20 mouse cellular contexts compared by ENCODE assay signal in the genomic region with DNA sequence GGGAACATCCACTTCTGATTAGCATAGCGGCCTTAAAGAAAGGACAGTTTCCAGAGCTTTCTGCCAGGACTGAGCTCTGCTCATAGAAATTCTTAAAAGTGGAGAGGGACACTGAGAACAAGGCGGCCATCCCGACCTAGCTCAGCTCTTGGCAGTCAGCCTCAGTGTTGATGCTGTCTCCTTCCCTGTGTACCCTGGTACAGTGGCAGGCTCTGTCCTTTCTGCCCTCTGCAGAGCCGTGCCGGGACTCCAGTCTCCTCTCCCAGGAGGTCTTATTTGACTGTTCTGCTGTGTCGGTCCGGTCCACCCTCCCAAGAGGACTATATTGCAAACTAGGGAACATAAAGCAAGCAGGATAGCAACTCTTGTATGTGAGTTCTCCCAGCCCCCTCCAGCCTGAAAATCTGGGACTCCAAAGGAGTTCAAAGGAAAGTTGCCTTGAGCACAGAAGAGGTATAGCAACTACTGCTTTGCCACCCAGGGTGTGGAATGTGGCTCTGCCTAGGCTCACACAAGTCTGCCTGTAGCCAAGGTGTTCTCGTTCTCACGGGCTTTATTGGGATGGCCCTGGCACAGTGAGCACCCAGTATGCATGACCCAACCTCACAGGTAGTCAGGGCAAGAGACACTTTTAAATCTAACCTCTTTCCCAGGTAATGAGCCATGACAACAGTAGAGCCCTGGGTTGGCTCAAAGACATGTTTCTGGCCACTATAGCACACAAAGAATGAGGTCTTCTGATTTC. TPM values are rescaled to one million over a fixed set of nuclear protein-coding genes. Genes with fewer than 3 reads are reported as not detected.
DNase-seq lines count a peak whose midpoint lies in the region; ATAC-seq and TF ChIP-seq lines count a peak whose summit lies in the region.
"Had no signal": no experiment of that assay in that cellular context is flagged by ENCODE, and none has a peak within 500 bp of the region (broad histone marks: within the 10 kb centered on the region; RNA-seq: fewer than 3 reads in every experiment).

No protein-coding gene starts in this region.

- WGBS in hindbrain, embryonic 14.5 days, result 77% methylated on average over 9 of the region's 9 CpGs
- 75% methylated on average over 9 of the region's 9 CpGs for WGBS in hindbrain, embryonic 10.5 days
- WGBS in midbrain, embryonic 16.5 days, result 69% methylated on average over 9 of the region's 9 CpGs

- no peak overlapping the region for H3K9ac ChIP-seq in hindbrain, embryonic 14.5 days
- H3K9ac ChIP-seq in midbrain, embryonic 16.5 days (ENCODE audit: low read depth, low read length), result no peak overlapping the region
- H3K9ac ChIP-seq: embryonic facial prominence, embryonic 15.5 days; limb, embryonic 12.5 days; liver, embryonic 12.5 days; neural tube, embryonic 12.5 days had no signal

- CTCF ChIA-PET in Patski (lab: Charles Lee), result interaction anchor here (1.2 to 1.6 kb wide), 2 partner anchors 12 to 16 kb away, joined by 3 to 4 read pairs; no protein-coding TSS in a partner anchor

- ATAC-seq in cerebellum, adult (ENCODE audit: insufficient number of reproducible peaks, low FRiP score, low TSS enrichment), result peak; percentile 15; the same call in 1 of the 2 replicates
- ATAC-seq in hindbrain, embryonic 14.5 days (ENCODE audit: low FRiP score), result peak; percentile 27; the same call in 1 of the 2 replicates
- peak; percentile 47 for ATAC-seq in Patski
- no peak for ATAC-seq in midbrain, embryonic 16.5 days
- ATAC-seq: inflammation-experienced regulatory T-cells, adult 6 months; liver, embryonic 12.5 days had no signal

- H3K4me2 ChIP-seq in hindbrain, embryonic 14.5 days (replicated peaks), result no peak overlapping the region
- H3K4me2 ChIP-seq in midbrain, embryonic 16.5 days (ENCODE audit: low read length), result no peak overlapping the region
- H3K4me2 ChIP-seq: embryonic facial prominence, embryonic 15.5 days; limb, embryonic 12.5 days; liver, embryonic 12.5 days; neural tube, embryonic 12.5 days had no signal

- H3K9me3 ChIP-seq in hindbrain, embryonic 14.5 days (ENCODE audit: control insufficient read depth, low read length), result no peaks in the 10 kb centered on the region
- H3K9me3 ChIP-seq in hindbrain, embryonic 10.5 days, result 0 out of 2 replicates have a peak, but pooled peaks cover 3% of the 10 kb centered on the region
- H3K9me3 ChIP-seq in midbrain, embryonic 16.5 days (replicated peaks; ENCODE audit: control insufficient read depth, low read length, poor library complexity, severe bottlenecking), result no peaks in the 10 kb centered on the region
- H3K9me3 ChIP-seq: embryonic facial prominence, embryonic 15.5 days; limb, embryonic 12.5 days; liver, embryonic 12.5 days; neural tube, embryonic 12.5 days had no signal

- H3K4me1 ChIP-seq in hindbrain, embryonic 14.5 days (replicated peaks; ENCODE audit: control insufficient read depth, insufficient read depth, low read length), result no peaks in the 10 kb centered on the region
- no peaks in the 10 kb centered on the region for H3K4me1 ChIP-seq in hindbrain, embryonic 10.5 days (replicated peaks)
- no peaks in the 10 kb centered on the region for H3K4me1 ChIP-seq in midbrain, embryonic 16.5 days (ENCODE audit: control insufficient read depth, insufficient read depth, low read length)
- H3K4me1 ChIP-seq: embryonic facial prominence, embryonic 15.5 days; limb, embryonic 12.5 days; liver, embryonic 12.5 days; neural tube, embryonic 12.5 days had no signal

- no peaks in the 10 kb centered on the region for H3K27me3 ChIP-seq in hindbrain, embryonic 14.5 days (ENCODE audit: control insufficient read depth, insufficient read depth, low read length)
- no peaks in the 10 kb centered on the region for H3K27me3 ChIP-seq in hindbrain, embryonic 10.5 days (ENCODE audit: insufficient read depth, poor library complexity, severe bottlenecking)
- H3K27me3 ChIP-seq in Patski, result no peaks in the 10 kb centered on the region
- H3K27me3 ChIP-seq in midbrain, embryonic 16.5 days (ENCODE audit: control insufficient read depth, insufficient read depth, low read depth, low read length), result no peaks in the 10 kb centered on the region
- H3K27me3 ChIP-seq: embryonic facial prominence, embryonic 15.5 days; limb, embryonic 12.5 days; liver, embryonic 12.5 days; neural tube, embryonic 12.5 days had no signal

- TF ChIP-seq CTCF in Patski (IDR thresholded peaks at IDR 0.05), result no peak

- no peak for DNase-seq in cerebellum, postnatal 36 days
- DNase-seq in hindbrain, embryonic 14.5 days (ENCODE audit: low spot score), result no peak
- no peak for DNase-seq in hindbrain, embryonic 10.5 days (ENCODE audit: low spot score)
- DNase-seq in Patski (ENCODE audit: low read depth, low spot score), result no peak
- peak; percentile 24 for DNase-seq in kidney, postnatal 10 days
- DNase-seq in adrenal gland, postnatal 4 days (ENCODE audit: low spot score in 2 of 2), result no peak
- DNase-seq: adrenal gland, adult 8-10 months; cerebellum, adult 11-12 months; cerebellum, postnatal 14 days; lung, adult 2 months; lung, postnatal 36 days; right cerebral cortex, postnatal 4 days had no signal

- no peak overlapping the region for H3K27ac ChIP-seq in hindbrain, embryonic 14.5 days
- no peak overlapping the region for H3K27ac ChIP-seq in hindbrain, embryonic 10.5 days
- H3K27ac ChIP-seq in midbrain, embryonic 16.5 days (ENCODE audit: low read length), result no peak overlapping the region
- H3K27ac ChIP-seq: embryonic facial prominence, embryonic 15.5 days; limb, embryonic 12.5 days; liver, embryonic 12.5 days; neural tube, embryonic 12.5 days; stomach, postnatal 0 days had no signal

- in situ Hi-C loops in Patski (cut with MboI; ENCODE audit: low pct_unique_long_range_greater_than_20kb), result loop anchor here (25.0 kb wide), 1 partner anchor 474 kb away; no protein-coding TSS in a partner anchor

- H3K36me3 ChIP-seq in hindbrain, embryonic 14.5 days (replicated peaks; ENCODE audit: control insufficient read depth, insufficient read depth), result no peaks in the 10 kb centered on the region
- no peaks in the 10 kb centered on the region for H3K36me3 ChIP-seq in hindbrain, embryonic 10.5 days
- H3K36me3 ChIP-seq in midbrain, embryonic 16.5 days (ENCODE audit: control insufficient read depth, insufficient read depth, low read length), result no peaks in the 10 kb centered on the region
- H3K36me3 ChIP-seq: embryonic facial prominence, embryonic 15.5 days; limb, embryonic 12.5 days; liver, embryonic 12.5 days; neural tube, embryonic 12.5 days had no signal

- H3K4me3 ChIP-seq in hindbrain, embryonic 14.5 days (replicated peaks; ENCODE audit: low read length), result no peak overlapping the region
- no peak overlapping the region for H3K4me3 ChIP-seq in hindbrain, embryonic 10.5 days
- no peak overlapping the region for H3K4me3 ChIP-seq in midbrain, embryonic 16.5 days (ENCODE audit: low read depth, low read length)
- H3K4me3 ChIP-seq: embryonic facial prominence, embryonic 15.5 days; limb, embryonic 12.5 days; liver, embryonic 12.5 days; neural tube, embryonic 12.5 days had no signal

- POLR2A ChIA-PET in Patski (lab: Charles Lee), result no interaction called here

RNA-seq across cellular contexts. Expression of gene Rhob, which starts 36.6 kb away (rescaled TPM):
- polyA plus RNA-seq in hindbrain, embryonic 14.5 days (2014; fragmentation: Nextera tagmentation; extraction: Ambion mirVana), result 113 and 131 TPM in 2 replicates
- 31.5 and 54.8 TPM in 2 replicates for polyA plus RNA-seq in hindbrain, embryonic 10.5 days (2016; fragmentation: Nextera tagmentation; extraction: Ambion mirVana)
- polyA plus RNA-seq in Patski (2021), result 217 TPM
- total RNA-seq in adrenal gland, postnatal 4 days (2021), result 100 to 1,000 TPM; 176 to 206 TPM
- 75.7 and 80.0 TPM in 2 replicates for polyA plus RNA-seq in midbrain, embryonic 16.5 days (2015; fragmentation: Nextera tagmentation; extraction: Ambion mirVana)
